Mouse (Mus musculus) cortical plate, adult 2 months (tissue): ENCODE measurements around the gene Phc2. TPM values are rescaled to one million over a fixed set of nuclear protein-coding genes. Genes with fewer than 3 reads are reported as not detected.
"Not testable (repeated sequence)": the region's sequence is repeated elsewhere in the genome, so short reads cannot be mapped to it uniquely, and the experiment has no call there.

Experiments
- H3K27ac ChIP-seq: fragments of 200-500 bp; 2 replicates; pipeline ENCODE4 v1.5.1; 2012; ENCODE audit warnings: low read length, control low read depth, inconsistent platforms; ENCODE audit not compliant: insufficient read depth
- H3K4me1 ChIP-seq: fragments of 200-500 bp; 2 replicates; pipeline ENCODE4 v1.6.1; 2011; ENCODE audit warnings: low read length; ENCODE audit not compliant: control insufficient read depth, insufficient read depth
- H3K4me3 ChIP-seq: fragments of 200-500 bp; 2 replicates; pipeline ENCODE4 v1.5.1; 2011; ENCODE audit warnings: mild to moderate bottlenecking, low read length, control low read depth; ENCODE audit not compliant: insufficient read depth
- CTCF ChIP-seq: fragments of 200-500 bp; IDR thresholded peaks from 2 replicates; pipeline ENCODE4 v1.5.1; 2011; ENCODE audit warnings: mild to moderate bottlenecking, control low read depth, low read length; ENCODE audit not compliant: insufficient read depth; ENCODE audit errors: extremely low read depth
- POLR2A ChIP-seq: fragments of 200-500 bp; IDR thresholded peaks from 2 replicates; pipeline ENCODE4 v1.6.1; 2011; ENCODE audit warnings: mild to moderate bottlenecking, low read length, control low read depth; ENCODE audit not compliant: insufficient read depth; ENCODE audit errors: extremely low read depth
- polyA plus RNA-seq: library from polyadenylated mRNA; depleted of rRNA; stranded (reverse); fragments of >200 nt; gene quantifications from 2 replicates; pipeline ENCODE4 v1.2.3, GENCODE M21; 2012

Gene Phc2
- polyA plus RNA-seq, 1 experiment = 92.4 TPM

DNA sequence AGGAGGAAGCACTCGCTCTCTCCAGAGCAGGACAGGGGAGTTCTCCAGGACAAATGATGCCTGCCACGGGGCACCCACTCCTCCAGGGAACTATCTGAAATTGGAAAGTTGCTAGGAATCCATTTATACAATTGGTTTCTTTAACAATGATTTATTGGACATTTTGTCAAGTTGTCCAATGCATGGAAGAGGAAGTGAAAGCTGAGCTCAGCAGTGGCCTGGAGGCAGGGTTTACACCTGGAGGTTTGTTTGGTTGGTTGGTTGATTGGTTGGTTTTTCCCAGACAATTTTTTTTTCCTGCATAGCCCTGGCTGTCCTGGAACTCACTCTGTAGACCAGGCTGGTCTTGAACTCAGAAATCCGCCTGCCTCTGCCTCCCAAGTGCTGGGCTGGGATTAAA is 9.5 kb downstream of the Phc2 start:
- no peak overlapping the region for H3K27ac ChIP-seq
- H3K4me1 ChIP-seq = peaks cover 2% of the 10 kb centered on the region; the same call in 1 of the 2 replicates
- H3K4me3 ChIP-seq = no peak overlapping the region
- TF ChIP-seq POLR2A (no peak), CTCF (no peak)

DNA sequence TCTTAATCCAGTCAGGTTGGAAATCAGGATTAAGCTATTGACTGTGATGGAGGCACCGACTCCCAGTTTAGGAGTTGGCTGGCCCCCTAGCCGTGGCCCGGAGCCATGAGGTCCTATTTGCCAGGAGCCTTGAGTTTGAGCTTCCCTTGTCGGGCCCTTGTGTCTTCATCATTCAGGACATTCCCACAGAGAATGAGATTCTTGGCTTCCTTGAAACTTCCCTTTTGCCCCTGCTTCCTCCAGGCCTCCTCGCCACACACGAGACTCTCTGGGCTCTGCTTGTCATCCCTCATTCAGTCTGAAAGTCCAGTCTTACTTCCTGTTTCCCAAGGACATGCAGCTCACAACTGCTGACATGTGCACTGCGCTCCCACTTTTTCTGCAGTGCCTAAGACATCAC is 11.9 kb downstream of the Phc2 start:
- not testable (repeated sequence) for H3K27ac ChIP-seq, H3K4me3 ChIP-seq, H3K4me1 ChIP-seq

DNA sequence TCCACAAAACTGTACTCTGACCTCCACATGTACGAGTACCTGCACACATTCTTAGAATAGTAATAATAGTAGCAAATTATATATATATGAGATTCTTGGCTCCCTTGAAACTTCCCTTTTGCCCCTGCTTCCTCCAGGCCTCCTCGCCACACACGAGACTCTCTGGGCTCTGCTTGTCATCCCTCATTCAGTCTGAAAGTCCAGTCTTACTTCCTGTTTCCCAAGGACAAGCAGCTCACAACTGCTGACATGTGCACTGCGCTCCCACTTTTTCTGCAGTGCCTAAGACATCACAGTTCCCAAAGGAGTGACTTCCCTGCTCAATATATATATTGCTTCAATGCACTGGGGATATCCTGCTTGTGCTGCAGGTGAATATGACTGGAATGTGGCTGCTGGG is 12.7 kb downstream of the Phc2 start:
- H3K27ac ChIP-seq, H3K4me3 ChIP-seq, H3K4me1 ChIP-seq: not testable (repeated sequence)

DNA sequence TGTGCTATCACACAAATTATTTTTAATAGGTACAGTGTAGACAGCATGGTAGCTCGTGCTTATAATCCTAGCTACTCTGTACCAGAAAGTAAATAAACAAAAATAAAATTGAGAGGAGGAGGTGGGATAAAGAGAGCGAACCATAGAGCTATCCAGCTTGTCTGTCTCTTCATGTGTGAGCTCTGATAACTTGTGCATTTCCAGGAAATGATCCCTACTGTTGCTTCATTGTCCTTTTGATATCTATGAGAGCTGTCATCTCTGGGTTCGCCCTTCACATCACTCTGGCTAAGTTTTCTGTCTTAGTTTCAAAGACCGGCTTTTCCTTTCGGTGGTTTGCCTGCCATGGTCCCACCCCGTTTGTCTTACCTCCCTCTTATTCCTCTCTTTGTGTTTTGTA is 14.7 kb downstream of the Phc2 start:
- no peak overlapping the region for H3K27ac ChIP-seq
- no peaks in the 10 kb centered on the region for H3K4me1 ChIP-seq
- TF ChIP-seq CTCF (no peak), POLR2A (no peak)

DNA sequence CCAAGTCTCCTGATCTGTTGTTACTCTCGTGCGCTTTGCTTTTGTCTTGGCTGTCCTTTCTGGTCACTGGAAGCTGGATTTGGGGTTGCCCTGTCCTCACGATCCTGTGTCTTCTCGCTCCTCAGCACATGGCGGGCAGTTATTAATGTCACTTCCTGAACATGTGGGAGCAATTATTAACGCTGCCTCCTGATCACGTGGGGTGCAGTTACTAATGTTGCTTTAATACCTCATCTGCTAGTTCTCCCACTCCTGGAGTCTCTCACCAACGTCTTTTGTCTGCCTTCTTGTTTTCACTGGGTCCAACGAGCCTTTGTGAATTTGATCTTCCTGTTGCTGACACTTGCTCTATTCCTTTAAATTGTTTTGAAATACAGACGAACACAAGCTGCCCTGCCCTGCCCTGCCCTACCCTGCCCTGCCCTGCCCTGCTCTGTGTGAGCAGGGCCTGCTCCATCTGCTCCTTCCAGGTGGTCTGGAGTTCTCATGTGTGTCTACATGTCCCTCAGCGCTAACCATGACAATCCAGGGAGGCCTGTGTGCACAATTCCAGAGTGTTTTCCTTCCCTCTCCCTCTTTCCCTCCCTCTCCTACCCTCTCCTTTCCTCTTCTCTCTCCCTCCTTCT is 16.2 kb downstream of the Phc2 start:
- H3K27ac ChIP-seq = no peak overlapping the region
- H3K4me1 ChIP-seq = no peaks in the 10 kb centered on the region
- no peak for TF ChIP-seq CTCF
- TF ChIP-seq POLR2A = no peak
- H3K4me3 ChIP-seq = no peak overlapping the region

More for the DNA sequence above, 14.7 kb downstream of the Phc2 start:
- no peak overlapping the region for H3K4me3 ChIP-seq

DNA sequence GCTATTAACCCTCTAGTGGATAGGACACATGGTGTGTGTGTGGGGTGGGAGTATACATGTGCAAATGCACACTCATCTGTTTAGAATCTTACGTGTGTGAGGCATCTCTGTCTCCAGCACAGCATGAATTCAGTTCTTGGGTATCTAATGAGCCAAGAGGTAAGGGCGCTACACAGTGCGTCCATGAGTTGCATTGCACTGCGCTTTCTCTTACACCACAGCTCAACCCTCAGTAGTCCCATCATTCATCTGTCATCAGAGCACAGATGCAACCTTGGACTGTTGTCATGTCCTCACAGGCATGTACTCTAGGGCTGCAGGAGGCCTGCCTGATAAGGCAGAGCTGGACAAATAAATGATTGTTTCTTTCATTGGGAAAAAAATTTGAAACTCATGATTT is 18.0 kb downstream of the Phc2 start:
- Histone ChIP-seq H3K4me3 (no peak overlapping the region), H3K4me1 (no peaks in the 10 kb centered on the region), H3K27ac (no peak overlapping the region)
- no peak for TF ChIP-seq CTCF
- TF ChIP-seq POLR2A = no peak

DNA sequence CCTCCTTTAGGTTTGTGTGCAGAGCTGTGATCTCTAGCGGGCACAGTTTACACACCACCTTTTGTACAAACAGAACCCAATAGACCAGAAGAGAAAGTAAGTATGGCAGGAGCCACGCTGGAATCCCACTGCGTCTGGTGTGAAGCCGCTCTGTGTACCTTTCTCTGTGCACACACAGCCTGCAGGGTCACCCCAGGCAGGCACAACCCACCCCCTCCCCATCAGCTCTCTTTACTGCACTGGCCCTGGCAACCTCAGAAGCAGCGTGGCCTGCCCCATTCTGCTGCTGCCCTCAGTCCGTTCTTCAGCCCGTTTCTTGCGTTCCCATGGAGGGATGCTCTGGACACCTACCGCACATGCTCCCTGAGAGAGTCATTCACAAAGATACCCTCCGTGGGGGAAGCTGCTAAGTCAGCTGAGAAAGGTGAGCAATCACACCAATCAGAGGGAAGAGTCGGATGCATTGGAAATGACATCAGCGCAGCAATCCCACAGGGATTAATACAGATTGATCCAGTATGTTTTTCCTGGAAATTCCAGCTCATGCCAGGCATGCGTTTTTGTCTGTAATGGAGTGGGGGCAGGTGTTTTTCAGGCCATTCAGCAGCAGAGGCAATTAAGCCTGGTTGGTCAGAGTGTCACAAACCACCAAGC is 24.2 kb downstream of the Phc2 start:
- H3K27ac ChIP-seq = no peak overlapping the region
- no peak for TF ChIP-seq POLR2A
- no peak for TF ChIP-seq CTCF
- no peak overlapping the region for H3K4me3 ChIP-seq
- H3K4me1 ChIP-seq = 0 out of 2 replicates have a peak, but pooled peaks cover 1% of the 10 kb centered on the region

DNA sequence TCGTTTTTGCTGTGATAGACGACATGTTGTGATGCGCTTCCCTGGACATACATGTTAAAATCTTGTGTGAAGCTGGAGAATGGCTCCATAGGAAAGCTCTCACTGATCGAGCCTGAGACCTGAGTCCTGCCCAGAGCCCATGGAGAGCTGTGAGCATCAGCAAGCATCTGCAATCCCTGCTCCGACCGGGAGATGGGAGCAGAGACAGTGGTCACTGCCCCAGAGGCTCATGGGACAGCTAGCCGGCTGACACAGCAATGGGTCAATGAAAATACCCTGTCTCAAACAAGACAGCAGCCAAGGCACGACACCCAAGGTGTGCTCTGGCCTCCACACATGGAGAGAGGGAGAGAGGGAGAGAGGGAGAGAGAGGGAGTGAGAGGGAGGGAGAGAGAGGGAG is 26.6 kb downstream of the Phc2 start:
- Histone ChIP-seq H3K27ac (no peak overlapping the region), H3K4me3 (no peak overlapping the region), H3K4me1 (0 out of 2 replicates have a peak, but pooled peaks cover 1% of the 10 kb centered on the region)
- peak; percentile 23; the same call in 1 of the 2 replicates for TF ChIP-seq CTCF
- no peak for TF ChIP-seq POLR2A

DNA sequence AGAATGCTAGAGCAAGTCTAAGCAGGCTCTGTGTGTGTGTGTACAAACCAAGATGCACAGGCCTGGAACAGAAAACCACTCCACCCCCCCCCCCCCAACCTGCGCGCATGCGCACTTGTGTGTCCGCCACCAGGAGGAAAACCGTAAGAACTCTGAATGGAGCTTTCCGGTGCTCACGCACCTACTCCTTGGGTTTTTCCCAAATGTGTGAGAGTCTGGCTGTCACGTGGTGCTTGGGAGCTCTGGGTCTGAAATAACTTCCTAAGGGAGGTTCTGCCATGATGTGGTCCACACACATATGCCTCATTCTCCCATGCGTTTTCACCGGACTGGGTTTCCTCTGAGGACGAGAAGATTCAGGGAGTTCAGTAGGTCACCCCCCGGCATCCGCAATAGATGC is 27.8 kb downstream of the Phc2 start:
- TF ChIP-seq POLR2A (no peak), CTCF (no peak)
- Histone ChIP-seq H3K4me3 (no peak overlapping the region), H3K4me1 (0 out of 2 replicates have a peak, but pooled peaks cover 1% of the 10 kb centered on the region), H3K27ac (no peak overlapping the region)

DNA sequence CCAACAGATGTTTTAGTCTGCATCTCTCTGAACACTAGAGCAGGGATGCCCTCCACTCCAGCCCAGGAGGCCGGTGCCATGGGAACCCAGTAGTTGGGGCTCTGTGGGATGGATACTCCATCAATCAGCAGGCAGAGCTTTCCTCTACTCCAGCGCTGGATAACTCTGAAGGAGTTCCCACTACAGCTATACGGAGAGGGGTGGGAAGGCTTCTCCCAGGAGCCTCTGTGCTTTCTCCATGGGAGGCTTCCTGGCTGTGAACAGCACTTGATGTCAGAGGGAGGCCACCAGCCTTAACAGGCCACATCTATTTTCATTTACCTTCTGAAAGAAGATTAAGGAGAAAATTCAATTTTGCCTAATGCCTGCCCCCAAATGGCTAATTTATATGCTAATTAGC is 29.2 kb downstream of the Phc2 start:
- TF ChIP-seq POLR2A (no peak), CTCF (no peak)
- H3K4me3 ChIP-seq = no peak overlapping the region
- H3K27ac ChIP-seq = no peak overlapping the region
- H3K4me1 ChIP-seq = 0 out of 2 replicates have a peak, but pooled peaks cover 1% of the 10 kb centered on the region

DNA sequence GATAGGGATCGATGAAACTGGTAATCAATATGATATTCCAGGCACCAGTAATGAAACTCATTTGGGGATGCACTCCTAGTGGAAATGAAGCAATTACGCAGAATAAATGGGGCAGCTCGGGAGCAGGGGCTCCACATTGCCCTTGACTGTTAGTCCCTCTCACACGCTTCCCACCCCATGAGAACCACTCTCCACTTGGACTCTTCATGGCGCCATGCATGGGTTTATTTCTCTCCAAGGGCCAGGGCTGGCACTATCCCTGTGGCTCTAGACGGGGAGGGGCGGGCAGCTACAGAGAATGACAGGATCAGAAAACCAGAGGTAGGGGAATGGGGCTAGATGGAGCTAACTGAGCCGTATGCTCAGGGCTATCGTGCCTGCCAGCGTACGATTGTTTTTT is 29.6 kb downstream of the Phc2 start:
- Histone ChIP-seq H3K4me1 (peaks cover 3% of the 10 kb centered on the region; the same call in 1 of the 2 replicates), H3K27ac (no peak overlapping the region), H3K4me3 (no peak overlapping the region)
- TF ChIP-seq POLR2A (no peak), CTCF (no peak)
